Mouse (Mus musculus) right cerebral cortex, postnatal 14 days (tissue): ENCODE measurements around the gene Krtap5-1.
A peak's percentile ranks its signal among the peaks of the same experiment; 100 is the strongest.
"Not testable (repeated sequence)": the region's sequence is repeated elsewhere in the genome, so short reads cannot be mapped to it uniquely, and the experiment has no call there.

Experiments
- DNase-seq: peaks from one replicate; pipeline ENCODE4 v3.0.0; 2022

Gene Krtap5-1

GRCm38 (mm10) chr7:142297018-142297417 is at the start of gene Krtap5-1:
Gene Krtap5-1 (minus strand): TSS chr7:142297118.
- DNase-seq: not testable (repeated sequence)

DNA sequence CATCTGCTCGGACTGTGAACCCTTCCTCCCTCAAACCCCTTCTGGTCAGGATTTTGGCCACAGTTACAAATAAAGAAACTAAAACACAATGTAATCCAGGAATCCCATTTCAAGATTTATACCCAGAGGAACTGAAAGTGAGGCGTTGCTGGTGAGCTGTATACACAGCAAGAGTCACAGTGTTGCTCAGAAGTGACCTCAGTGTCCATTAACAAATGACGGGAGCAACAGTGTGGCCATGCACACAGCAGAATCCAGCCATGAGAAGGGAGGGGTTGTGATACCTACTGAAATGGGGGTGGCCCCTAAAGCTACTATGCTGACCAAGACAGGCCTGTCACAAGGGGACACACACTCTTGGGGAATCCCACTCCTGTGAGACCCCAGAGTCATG is 45.3 kb upstream of the Krtap5-1 start:
- DNase-seq: no peak

DNA sequence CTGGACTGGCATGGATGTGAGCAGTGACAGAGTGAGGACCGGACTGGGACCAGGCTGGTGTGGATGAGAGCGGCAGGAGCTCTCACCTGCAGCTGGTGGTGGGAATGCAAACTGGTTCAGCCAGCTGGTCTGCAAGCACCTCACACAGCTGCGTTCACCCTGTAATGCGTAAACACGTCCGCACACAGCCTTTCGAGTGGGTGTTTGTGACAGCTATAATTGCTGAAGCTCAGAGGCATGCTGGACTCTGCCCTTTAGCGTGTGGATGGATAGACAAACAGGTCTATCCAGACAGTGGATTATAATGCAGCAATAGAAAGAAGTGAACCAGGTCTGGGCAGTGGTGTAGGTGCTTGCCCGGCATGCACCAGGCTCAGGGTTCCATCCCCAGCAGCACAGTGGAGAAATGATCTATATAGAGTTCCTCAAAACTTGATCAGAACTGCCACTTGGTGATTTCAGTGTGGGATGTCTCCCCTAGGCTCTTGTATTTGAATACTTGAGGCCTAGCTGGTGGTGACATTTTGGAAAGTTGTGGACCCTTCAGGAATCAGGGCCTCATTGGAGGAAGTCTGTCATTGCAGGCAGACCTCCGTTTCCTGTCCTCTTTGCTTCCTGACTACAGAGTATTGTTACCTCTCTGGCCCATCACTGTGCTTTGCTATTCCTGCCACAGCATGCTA is 44.8 kb upstream of the Krtap5-1 start:
- DNase-seq: no peak

DNA sequence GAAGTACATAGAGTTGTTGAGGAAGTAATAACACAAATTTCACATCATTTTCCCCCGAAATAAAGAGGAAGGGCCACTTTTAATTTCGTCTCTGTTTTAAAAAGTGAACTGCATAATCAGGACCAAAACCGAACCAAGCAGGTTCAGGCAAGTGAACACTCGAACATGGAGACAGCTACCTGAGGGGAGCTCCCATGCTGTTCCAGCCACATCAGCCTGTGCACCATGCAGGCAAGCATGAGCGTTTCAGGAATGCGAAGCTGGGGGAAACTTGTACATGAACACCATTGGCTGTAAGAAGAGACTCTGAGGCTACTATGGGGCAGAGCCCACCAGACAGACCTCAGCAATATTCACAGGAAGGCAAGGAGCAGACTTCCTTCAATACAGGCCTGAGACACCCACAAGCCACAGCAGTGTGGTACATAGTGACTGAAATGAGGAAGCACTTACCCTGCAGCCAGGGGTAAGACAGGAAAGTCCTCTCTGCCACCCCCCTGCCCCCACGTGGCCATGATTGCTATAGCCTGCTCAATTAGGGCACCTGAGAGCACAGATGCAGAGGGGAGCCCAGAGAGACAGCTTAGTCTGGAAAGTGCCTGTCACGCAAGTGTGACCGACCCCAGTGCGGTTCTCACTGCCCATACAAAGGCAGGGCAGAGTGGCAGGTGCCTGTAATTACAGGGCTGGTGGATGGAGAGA is 43.5 kb upstream of the Krtap5-1 start:
- peak; percentile 30 for DNase-seq

DNA sequence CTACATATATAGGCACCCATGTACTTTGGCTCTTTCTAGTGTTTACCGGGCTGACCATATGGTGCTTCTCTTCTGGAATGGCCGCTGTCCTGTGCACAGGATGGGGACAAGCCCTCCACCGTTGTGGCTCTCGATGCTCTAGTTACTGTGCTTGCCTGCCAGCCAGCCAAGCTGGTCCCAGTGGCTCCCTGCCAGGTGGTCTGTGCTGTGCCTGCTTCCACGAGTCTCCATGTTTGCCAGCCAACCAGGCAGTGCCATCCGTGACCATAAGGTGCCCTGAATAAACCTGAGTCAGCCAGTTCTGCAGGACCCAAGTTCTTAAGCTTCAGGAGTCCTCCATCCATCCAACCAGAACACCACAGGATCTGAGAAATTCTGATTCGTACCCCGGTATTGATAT is 38.2 kb upstream of the Krtap5-1 start:
- DNase-seq: peak; percentile 32

GRCm38 (mm10) chr7:142334246-142334645 is 37.3 kb upstream of the Krtap5-1 start:
- DNase-seq: peak; percentile 96

DNA sequence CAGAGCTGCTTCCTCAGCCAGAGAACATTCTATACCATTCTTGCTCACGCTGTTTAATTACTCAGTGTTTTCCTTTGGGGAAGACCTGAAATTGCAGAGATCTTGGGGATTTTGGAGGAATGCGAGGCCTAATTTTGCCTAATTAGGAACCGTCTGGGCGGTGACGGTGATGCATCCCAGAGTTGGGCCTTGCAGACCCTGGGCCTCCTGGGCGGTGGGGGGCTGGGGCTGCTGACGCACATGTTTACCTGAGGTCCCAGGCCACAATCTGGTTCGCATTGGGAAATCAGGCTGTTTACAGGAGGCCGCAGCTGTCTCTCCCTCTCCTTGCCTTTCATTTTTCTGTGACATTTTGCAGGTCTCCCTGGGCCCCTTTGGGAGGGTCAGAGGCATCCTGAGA is 35.8 kb upstream of the Krtap5-1 start:
- not testable (repeated sequence) for DNase-seq

DNA sequence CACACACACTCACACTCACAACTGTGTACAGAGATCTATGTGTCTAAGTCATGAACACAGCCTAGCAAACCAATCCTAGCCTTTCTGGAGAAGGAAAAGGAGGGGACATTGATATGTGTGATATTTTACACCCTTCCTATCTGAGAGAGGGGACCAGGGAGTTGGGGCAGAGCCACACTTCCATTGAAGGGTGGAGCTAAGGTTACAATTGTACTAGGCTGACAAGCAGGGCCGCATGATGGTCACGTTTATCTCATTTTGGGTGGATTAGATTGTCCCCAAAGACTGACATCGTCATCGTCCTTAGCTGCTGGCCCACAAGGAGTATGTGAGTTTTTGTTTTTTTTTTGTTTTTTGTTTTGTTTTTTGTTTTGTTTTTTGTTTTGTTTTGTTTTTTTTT is 34.4 kb upstream of the Krtap5-1 start:
- no peak for DNase-seq

DNA sequence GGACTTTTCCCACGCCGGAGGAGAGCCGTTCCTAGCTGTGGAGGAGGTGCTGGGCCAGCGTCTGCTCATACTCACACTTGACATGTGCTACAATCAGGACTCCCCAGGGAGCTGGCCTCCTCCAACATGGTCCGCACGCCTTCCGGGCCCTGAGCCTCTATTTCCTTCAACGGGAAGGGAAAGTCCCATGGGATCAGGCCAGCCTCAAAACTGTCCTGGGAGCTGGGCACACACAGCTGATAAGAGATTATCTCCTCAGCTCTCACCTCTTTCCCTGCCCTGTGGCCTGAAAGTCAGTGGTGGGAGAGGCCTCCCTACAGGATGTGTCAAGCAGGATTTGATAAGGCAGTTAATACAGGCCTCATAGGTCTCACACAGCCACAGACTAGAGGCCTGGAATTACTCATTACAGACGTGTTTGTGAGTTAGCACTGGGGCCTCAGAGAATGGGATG is 33.4 kb upstream of the Krtap5-1 start:
- DNase-seq: no peak

DNA sequence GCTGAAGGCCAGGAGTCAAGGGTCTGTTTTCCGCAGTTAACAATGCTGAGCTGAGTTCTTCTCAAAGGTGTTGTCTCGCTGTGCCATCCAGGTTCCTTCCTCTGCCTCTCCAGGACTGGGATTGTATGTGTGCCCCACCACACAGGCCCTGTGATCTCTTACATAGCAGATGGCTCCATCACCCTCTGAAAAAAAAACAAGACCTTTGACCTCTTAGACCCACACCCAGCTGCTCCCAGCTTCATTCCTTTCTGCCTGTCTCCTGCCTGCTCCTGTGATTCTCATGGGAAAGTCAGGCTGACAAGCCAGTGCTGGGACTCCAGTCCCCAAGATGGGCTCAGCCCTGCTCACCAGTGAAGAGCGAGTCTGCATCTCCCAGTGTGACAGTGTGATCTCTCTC is 31.6 kb upstream of the Krtap5-1 start:
- no peak for DNase-seq

- no peak for DNase-seq
Measured at GRCm38 (mm10) chr7:142326714-142327445, 30.0 kb upstream of the Krtap5-1 start.

GRCm38 (mm10) chr7:142323396-142324117 is 26.6 kb upstream of the Krtap5-1 start:
- no peak for DNase-seq

- no peak for DNase-seq
Measured at GRCm38 (mm10) chr7:142322641-142323040, 25.7 kb upstream of the Krtap5-1 start.

DNA sequence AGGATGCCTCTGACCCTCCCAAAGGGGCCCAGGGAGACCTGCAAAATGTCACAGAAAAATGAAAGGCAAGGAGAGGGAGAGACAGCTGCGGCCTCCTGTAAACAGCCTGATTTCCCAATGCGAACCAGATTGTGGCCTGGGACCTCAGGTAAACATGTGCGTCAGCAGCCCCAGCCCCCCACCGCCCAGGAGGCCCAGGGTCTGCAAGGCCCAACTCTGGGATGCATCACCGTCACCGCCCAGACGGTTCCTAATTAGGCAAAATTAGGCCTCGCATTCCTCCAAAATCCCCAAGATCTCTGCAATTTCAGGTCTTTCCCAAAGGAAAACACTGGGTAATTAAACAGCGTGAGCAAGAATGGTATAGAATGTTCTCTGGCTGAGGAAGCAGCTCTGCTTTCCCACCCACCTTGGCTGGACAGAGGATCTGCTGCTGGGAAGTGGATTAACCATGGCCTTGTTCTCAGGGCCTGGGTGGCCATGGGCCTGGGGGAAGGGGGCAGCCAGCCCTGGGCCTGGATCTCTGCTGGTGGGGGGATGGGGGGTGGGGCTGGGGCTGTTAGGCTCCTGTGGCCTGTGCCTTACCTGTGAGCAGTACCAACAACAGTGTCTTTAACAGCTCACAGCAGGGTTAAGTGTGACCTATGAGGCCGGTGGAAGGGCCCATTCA is 24.9 kb upstream of the Krtap5-1 start:
- DNase-seq: not testable (repeated sequence)

GRCm38 (mm10) chr7:142320906-142321305 is 24.0 kb upstream of the Krtap5-1 start:
- DNase-seq: no peak

- no peak for DNase-seq
Measured at GRCm38 (mm10) chr7:142319124-142319523, 22.2 kb upstream of the Krtap5-1 start.

DNA sequence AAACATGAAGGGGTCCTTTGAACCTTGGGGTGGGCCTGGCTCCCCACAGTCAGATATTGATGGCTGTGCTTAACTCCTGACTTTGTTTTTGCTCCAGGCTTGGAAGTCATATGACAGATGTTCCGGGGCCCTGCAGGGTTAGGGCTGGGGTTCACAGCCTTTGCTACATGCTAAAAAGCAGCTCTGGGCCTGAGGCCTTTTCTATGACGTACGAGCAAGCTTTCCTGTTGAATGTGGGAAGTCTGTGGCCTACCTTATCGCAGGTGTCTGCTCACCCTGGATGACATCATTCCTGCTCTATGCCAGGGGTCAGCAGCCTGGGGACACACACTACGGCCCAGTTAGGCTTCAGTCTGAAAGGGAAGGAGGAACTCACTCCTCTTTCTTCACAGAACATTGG is 20.3 kb upstream of the Krtap5-1 start:
- no peak for DNase-seq

DNA sequence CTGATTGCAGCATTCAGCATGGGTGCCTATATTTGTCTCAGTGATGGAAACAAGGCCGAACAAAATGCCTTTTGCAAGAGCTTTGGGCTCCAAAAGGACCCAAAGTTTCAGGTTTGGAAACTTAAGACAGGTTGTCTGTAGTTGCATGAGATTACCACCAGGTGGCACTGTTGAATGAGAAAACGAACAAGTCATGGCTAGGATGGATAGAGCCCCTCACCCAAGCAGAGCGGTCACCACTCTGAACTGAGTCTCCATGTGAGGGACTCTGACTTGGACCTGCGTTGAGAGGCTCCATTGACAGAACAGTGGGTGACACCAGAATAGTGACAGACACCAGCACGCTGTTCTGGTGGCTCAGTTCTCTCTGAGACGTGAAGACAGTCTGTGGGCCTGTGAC is 19.6 kb upstream of the Krtap5-1 start:
- DNase-seq: peak; percentile 23

DNA sequence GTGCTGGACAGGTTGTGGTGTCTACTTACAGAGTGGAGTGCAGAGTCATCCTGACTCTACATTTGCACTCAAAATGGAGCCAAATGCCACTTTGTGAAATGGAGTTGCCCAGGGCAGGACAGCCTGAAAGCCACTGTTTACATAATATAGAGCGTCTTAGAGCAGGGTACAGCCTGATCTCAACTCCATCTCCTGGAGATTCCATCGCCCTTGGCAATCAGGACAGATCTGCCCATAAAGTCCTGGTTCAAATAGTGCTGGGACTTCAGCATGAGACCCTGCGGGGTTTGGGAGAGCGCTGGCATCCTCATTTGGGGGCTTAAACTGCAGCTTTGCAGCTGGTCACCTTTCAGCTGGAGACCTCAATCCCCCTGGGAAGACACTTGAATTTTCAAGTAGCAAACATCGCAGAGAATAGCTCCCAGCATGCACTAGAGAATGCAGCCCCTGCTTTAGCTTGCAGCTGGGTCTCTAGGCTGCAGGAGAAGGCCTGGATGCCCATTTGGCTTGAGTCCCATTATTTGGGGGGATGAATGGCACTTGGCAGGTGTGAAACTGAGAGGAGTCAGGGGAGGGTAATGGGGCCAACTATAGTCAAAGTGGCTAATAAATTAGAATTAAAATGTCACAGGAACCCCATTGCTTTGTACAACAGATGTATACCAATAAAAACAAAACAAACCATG is 17.8 kb upstream of the Krtap5-1 start:
- no peak for DNase-seq

DNA sequence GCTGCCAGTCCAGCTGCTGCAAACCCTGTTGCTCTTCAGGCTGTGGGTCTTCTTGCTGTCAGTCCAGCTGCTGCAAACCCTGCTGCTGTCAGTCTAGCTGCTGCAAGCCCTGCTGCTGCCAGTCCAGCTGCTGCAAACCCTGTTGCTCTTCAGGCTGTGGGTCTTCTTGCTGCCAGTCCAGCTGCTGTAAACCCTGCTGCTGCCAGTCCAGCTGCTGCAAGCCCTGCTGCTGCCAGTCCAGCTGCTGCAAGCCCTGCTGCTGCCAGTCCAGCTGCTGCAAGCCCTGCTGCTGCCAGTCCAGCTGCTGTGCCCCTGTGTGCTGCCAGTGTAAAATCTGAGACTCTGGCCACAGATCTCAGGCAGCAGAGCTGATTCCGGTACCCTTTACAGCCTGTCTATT is 7.0 kb upstream of the Krtap5-1 start:
- DNase-seq: not testable (repeated sequence)

GRCm38 (mm10) chr7:142303249-142303648 is 6.3 kb upstream of the Krtap5-1 start, which contains the start of gene Krtap5-4:
Gene Krtap5-4 (plus strand): TSS chr7:142303549.
- no peak for DNase-seq

- DNase-seq: not testable (repeated sequence)
Measured at GRCm38 (mm10) chr7:142296108-142296507, 810 bp downstream of the Krtap5-1 start.
